Mouse (Mus musculus) CH12.LX (cell line): Measurements from ENCODE around the gene Cngb1. TPM values are rescaled to one million over a fixed set of nuclear protein-coding genes. Genes with fewer than 3 reads are reported as not detected.

Source experiments
- DNase-seq: peaks from one replicate; pipeline ENCODE4 v3.0.0-alpha.2; 2013; ENCODE audit errors: extremely low read depth
- H3K27ac ChIP-seq: 2 replicates; pipeline ENCODE4 v1.5.1; 2012; ENCODE audit warnings: low read depth, mild to moderate bottlenecking, control low read depth, moderate library complexity; ENCODE audit not compliant: insufficient read depth
- H3K27me3 ChIP-seq: replicated peaks from 2 replicates; pipeline ENCODE3; 2012; ENCODE audit warnings: inconsistent platforms
- H3K36me3 ChIP-seq, 2 experiments: replicated peaks in 1 of 2; 2 replicates each; pipeline versions ENCODE3 to v1.6.1; 2012; ENCODE audit warnings: inconsistent platforms in 1 of 2, low read length in 1 of 2, mild to moderate bottlenecking in 1 of 2, mixed read lengths in 1 of 2, moderate library complexity in 1 of 2; ENCODE audit not compliant: control insufficient read depth in 1 of 2, insufficient read depth in 1 of 2
- H3K4me1 ChIP-seq, 2 experiments: 2 replicates each; pipeline ENCODE4 v1.6.1; 2012; ENCODE audit warnings: inconsistent platforms in 1 of 2, moderate library complexity in 1 of 2; ENCODE audit not compliant: insufficient read depth in 2 of 2, control insufficient read depth in 1 of 2
- H3K4me2 ChIP-seq: 2 replicates; pipeline ENCODE4 v1.6.1; 2012; ENCODE audit warnings: low read depth, mild to moderate bottlenecking, control low read depth; ENCODE audit not compliant: poor library complexity, insufficient read depth, severe bottlenecking
- H3K4me3 ChIP-seq, 3 experiments: fragments of 150-350 bp in 1 of 3; sonication (generic) in 1 of 3; replicated peaks in 1 of 3; 2 replicates each; pipeline versions ENCODE3 to v1.5.1; 2011 to 2012; ENCODE audit warnings: low read depth in 2 of 3, low read length in 2 of 3, mild to moderate bottlenecking in 2 of 3, moderate library complexity in 2 of 3, control low read depth in 1 of 3, improper control_type of control experiment in 1 of 3, inconsistent platforms in 1 of 3, mixed read lengths in 1 of 3; ENCODE audit not compliant: poor library complexity in 1 of 3
- H3K79me2 ChIP-seq: replicated peaks from 2 replicates; pipeline ENCODE4 v1.6.1; 2012; ENCODE audit warnings: mild to moderate bottlenecking, moderate library complexity; ENCODE audit not compliant: control insufficient read depth, poor library complexity, insufficient read depth, severe bottlenecking; ENCODE audit errors: extremely low read depth
- H3K9ac ChIP-seq: 2 replicates; pipeline ENCODE4 v1.6.1; 2012; ENCODE audit warnings: low read depth, mild to moderate bottlenecking, control low read depth, moderate library complexity; ENCODE audit not compliant: insufficient read depth
- H3K9me3 ChIP-seq: replicated peaks from 2 replicates; pipeline ENCODE3; 2012; ENCODE audit warnings: low read length, inconsistent platforms, mixed read lengths
- BHLHE40 ChIP-seq: IDR thresholded peaks from 2 replicates; pipeline ENCODE4 v1.6.1; 2011; ENCODE audit warnings: mild to moderate bottlenecking, low read depth, low read length, improper control_type of control experiment
- CHD1 ChIP-seq: IDR thresholded peaks from 2 replicates; pipeline ENCODE4 v1.6.1; 2012; ENCODE audit warnings: low read depth, low read length, improper control_type of control experiment, inconsistent platforms
- EP300 ChIP-seq: IDR thresholded peaks from 2 replicates; pipeline ENCODE4 v1.6.1; 2011; ENCODE audit warnings: low read length, improper control_type of control experiment
- GABPA ChIP-seq: IDR thresholded peaks from 2 replicates; pipeline ENCODE4 v1.6.1; 2012; ENCODE audit warnings: low read depth, low read length, improper control_type of control experiment, inconsistent platforms; ENCODE audit not compliant: insufficient replicate concordance
- HCFC1 ChIP-seq: IDR thresholded peaks from 2 replicates; pipeline ENCODE4 v1.6.1; 2012; ENCODE audit warnings: low read depth, mild to moderate bottlenecking, inconsistent platforms, low read length, improper control_type of control experiment
- IRF4 ChIP-seq: IDR thresholded peaks from 2 replicates; pipeline ENCODE4 v1.6.1; 2014; ENCODE audit warnings: low read depth, mild to moderate bottlenecking, inconsistent platforms, low read length, improper control_type of control experiment
- JUND ChIP-seq: conservative IDR thresholded peaks from 2 replicates; pipeline ENCODE4 v1.6.1; 2011; ENCODE audit warnings: low read depth, low read length, improper control_type of control experiment
- MAFK ChIP-seq: IDR thresholded peaks from 2 replicates; pipeline ENCODE4 v1.6.1; 2011; ENCODE audit warnings: low read length, improper control_type of control experiment; ENCODE audit not compliant: insufficient replicate concordance
- MEF2A ChIP-seq: IDR thresholded peaks from 2 replicates; pipeline ENCODE4 v1.6.1; 2014; ENCODE audit warnings: low read depth, mild to moderate bottlenecking, inconsistent platforms, low read length, improper control_type of control experiment, borderline replicate concordance
- MXI1 ChIP-seq: IDR thresholded peaks from 2 replicates; pipeline ENCODE4 v1.6.1; 2011; ENCODE audit warnings: mild to moderate bottlenecking, low read depth, low read length, improper control_type of control experiment
- MYC ChIP-seq: IDR thresholded peaks from 2 replicates; pipeline ENCODE4 v1.6.1; 2011; ENCODE audit warnings: low read depth, mild to moderate bottlenecking, improper control_type of control experiment, low read length
- RAD21 ChIP-seq: IDR thresholded peaks from 2 replicates; pipeline ENCODE4 v1.6.1; 2011; ENCODE audit warnings: low read depth, mild to moderate bottlenecking, low read length, improper control_type of control experiment, moderate library complexity
- SIN3A ChIP-seq: IDR thresholded peaks from 2 replicates; pipeline ENCODE4 v1.6.1; 2012; ENCODE audit warnings: low read length, improper control_type of control experiment, inconsistent platforms
- SMC3 ChIP-seq: IDR thresholded peaks from 2 replicates; pipeline ENCODE4 v1.6.1; 2011; ENCODE audit warnings: low read depth, low read length, improper control_type of control experiment
- TBP ChIP-seq: conservative IDR thresholded peaks from 2 replicates; pipeline ENCODE4 v1.6.1; 2011; ENCODE audit warnings: low read depth, low read length, improper control_type of control experiment
- TCF12 ChIP-seq: IDR thresholded peaks from 2 replicates; pipeline ENCODE4 v1.6.1; 2014; ENCODE audit warnings: low read depth, mild to moderate bottlenecking, inconsistent platforms, low read length, improper control_type of control experiment
- UBTF ChIP-seq: IDR thresholded peaks from 2 replicates; pipeline ENCODE4 v1.6.1; 2012; ENCODE audit warnings: low read depth, mild to moderate bottlenecking, inconsistent platforms, low read length, improper control_type of control experiment, moderate library complexity
- USF2 ChIP-seq: conservative IDR thresholded peaks from 2 replicates; pipeline ENCODE4 v1.6.1; 2011; ENCODE audit warnings: low read depth, low read length, improper control_type of control experiment
- ZKSCAN1 ChIP-seq: IDR thresholded peaks from 2 replicates; pipeline ENCODE4 v1.6.1; 2012; ENCODE audit warnings: low read depth, inconsistent platforms, low read length, improper control_type of control experiment, borderline replicate concordance
- ZNF384 ChIP-seq: IDR thresholded peaks from 2 replicates; pipeline ENCODE4 v1.6.1; 2012; ENCODE audit warnings: low read depth, low read length, improper control_type of control experiment, inconsistent platforms
- dilution Hi-C: fragments of 300-500 bp; cut with MboI; formaldehyde crosslinking; loops from 2 replicates; pipeline ENCODE4 v1.14.3; 2020; ENCODE audit warnings: low sequenced_read_pairs; ENCODE audit not compliant: extremely low pct_unique_long_range_greater_than_20kb, extremely low pct_ligation_motif_present
- in situ Hi-C: fragments of 300-500 bp; cut with MboI; formaldehyde crosslinking; loops from 3 replicates; pipeline ENCODE4 v1.14.3; 2019; ENCODE audit warnings: low sequenced_read_pairs, low pct_ligation_motif_present, low pct_unique_long_range_greater_than_20kb, mixed read lengths
- polyA plus RNA-seq: library from polyadenylated mRNA; unstranded; fragments of >175 nt; gene quantifications from 2 replicates; pipeline ENCODE4 v1.2.1, GENCODE M21; 2012; ENCODE audit warnings: low read depth; ENCODE audit not compliant: insufficient read length
- total RNA-seq, 2 experiments: library from RNA; depleted of rRNA; stranded (reverse); fragments of 300-350 nt in 1 of 2; fragments of >200 nt in 1 of 2; gene quantifications; 2 replicates each; pipeline ENCODE4 v1.2.3; 2012 to 2014

Cngb1 gene
- total and polyA plus RNA-seq, 3 experiments = not detected

GRCm38 (mm10) chr8:95247277-95247676 lies 59.1 kb downstream of the Cngb1 start:
- dilution Hi-C loops = no loop called here
- H3K4me3 ChIP-seq = no peak overlapping the region
- H3K27me3 ChIP-seq = peaks cover 29% of the 10 kb centered on the region
- peaks cover 0 to 4% of the 10 kb centered on the region in 2 experiments; a peak in 3 of 4 replicates for H3K4me1 ChIP-seq
- no peaks in the 10 kb centered on the region for H3K79me2 ChIP-seq
- no peak for TF ChIP-seq GABPA
- no peak for TF ChIP-seq SIN3A
- no peak for TF ChIP-seq MXI1
- no peak for TF ChIP-seq UBTF
- TF ChIP-seq MEF2A = no peak
- TF ChIP-seq MAFK = no peak
- TF ChIP-seq TCF12 = no peak
- in situ Hi-C loops = no loop called here
- no peak overlapping the region for H3K27ac ChIP-seq
- H3K9ac ChIP-seq = no peak overlapping the region
- no peaks in the 10 kb centered on the region for H3K9me3 ChIP-seq
- no peaks in the 10 kb centered on the region for H3K36me3 ChIP-seq
- no peak overlapping the region for H3K4me2 ChIP-seq
- no peak for DNase-seq

GRCm38 (mm10) chr8:95245180-95245579 lies 61.2 kb downstream of the Cngb1 start:
- Histone ChIP-seq H3K79me2 (no peaks in the 10 kb centered on the region), H3K27me3 (peaks cover 35% of the 10 kb centered on the region), H3K27ac (no peak overlapping the region), H3K4me3 (no peak overlapping the region), H3K9ac (no peak overlapping the region), H3K9me3 (no peaks in the 10 kb centered on the region), H3K4me1 (peaks cover 0 to 4% of the 10 kb centered on the region in 2 experiments; a peak in 2 of 4 replicates), H3K36me3 (no peaks in the 10 kb centered on the region), H3K4me2 (no peak overlapping the region)
- dilution Hi-C loops = no loop called here
- no peak for DNase-seq
- in situ Hi-C loops = no loop called here
- TF ChIP-seq EP300 (no peak), HCFC1 (no peak), UBTF (no peak), USF2 (no peak), CHD1 (no peak), SMC3 (no peak), MEF2A (no peak), ZNF384 (no peak), TBP (no peak), MYC (no peak), SIN3A (no peak), ZKSCAN1 (no peak), TCF12 (no peak), JUND (no peak), IRF4 (no peak), BHLHE40 (no peak), MAFK (no peak), MXI1 (no peak), RAD21 (no peak)
